In genomic region chr2:139859424-139860132, GRCm38 (mm10) we compare ENCODE assay signal across 22 mouse cellular contexts.
A peak's percentile ranks its signal among the peaks of the same experiment; 100 is the strongest.
DNase-seq lines count a peak whose midpoint lies in the region; ATAC-seq and TF ChIP-seq lines count a peak whose summit lies in the region.
"Had no signal": no experiment of that assay in that cellular context is flagged by ENCODE, and none has a peak within 500 bp of the region (broad histone marks: within the 10 kb centered on the region; RNA-seq: fewer than 3 reads in every experiment).

No protein-coding gene starts in this region.

- no peak overlapping the region for H3K4me2 ChIP-seq in lung, postnatal 0 days (replicated peaks; ENCODE audit: low read depth, low read length)
- H3K4me2 ChIP-seq in neural tube, embryonic 15.5 days, result no peak overlapping the region
- H3K4me2 ChIP-seq: heart, embryonic 11.5 days; liver, embryonic 12.5 days; neural tube, embryonic 13.5 days had no signal

- no peaks in the 10 kb centered on the region for H3K27me3 ChIP-seq in lung, postnatal 0 days (replicated peaks; ENCODE audit: insufficient read depth, low read length)
- no peaks in the 10 kb centered on the region for H3K27me3 ChIP-seq in neural tube, embryonic 15.5 days (replicated peaks)
- H3K27me3 ChIP-seq: liver, embryonic 12.5 days; neural tube, embryonic 13.5 days had no signal

- H3K9ac ChIP-seq in lung, postnatal 0 days (replicated peaks; ENCODE audit: low read depth), result no peak overlapping the region
- H3K9ac ChIP-seq in neural tube, embryonic 15.5 days (replicated peaks), result no peak overlapping the region
- H3K9ac ChIP-seq: forebrain, postnatal 0 days; liver, embryonic 12.5 days; neural tube, embryonic 13.5 days had no signal

- TF ChIP-seq CTCF in lung, postnatal 0 days (IDR thresholded peaks at IDR 0.05), result no peak

- DNase-seq in kidney, adult 11 months, result peak; percentile 29
- DNase-seq in kidney, adult 18-20 months, result no peak
- peak; percentile 77 for DNase-seq in kidney, adult 9 months
- peak; percentile 13 to 58 for DNase-seq in kidney, postnatal 25 days
- peak; percentile 93 for DNase-seq in lung, postnatal 0 days (ENCODE audit: low spot score)
- no peak for DNase-seq in embryo, embryonic 10.5 days (ENCODE audit: low spot score)
- DNase-seq: adrenal gland, postnatal 14 days; cerebellum, postnatal 14 days; embryo, embryonic 11 days; forebrain, postnatal 0 days; gastrocnemius, adult 2 months; spleen, adult 18-20 months; thymus, adult 18-20 months had no signal

- H3K4me1 ChIP-seq in lung, postnatal 0 days (ENCODE audit: insufficient read depth, low read depth, low read length), result no peaks in the 10 kb centered on the region
- H3K4me1 ChIP-seq in neural tube, embryonic 15.5 days, result no peaks in the 10 kb centered on the region
- H3K4me1 ChIP-seq: liver, embryonic 12.5 days; midbrain, embryonic 10.5 days; neural tube, embryonic 13.5 days had no signal

- 15% methylated on average over 3 of the region's 3 CpGs for WGBS in lung, postnatal 0 days
- WGBS in neural tube, embryonic 15.5 days, result 64% methylated on average over 3 of the region's 3 CpGs

- no peak overlapping the region for H3K4me3 ChIP-seq in lung, postnatal 0 days (ENCODE audit: low read depth, low read length)
- no peak overlapping the region for H3K4me3 ChIP-seq in neural tube, embryonic 15.5 days (replicated peaks)
- H3K4me3 ChIP-seq: gastrocnemius, adult 2 months; liver, embryonic 12.5 days; midbrain, embryonic 10.5 days; neural tube, embryonic 13.5 days had no signal

- ATAC-seq in lung, postnatal 0 days, result peak; percentile 88
- ATAC-seq in neural tube, embryonic 15.5 days (ENCODE audit: low FRiP score), result no peak
- no peak for ATAC-seq in monocyte, adult 5-6 weeks (replicated peaks; ENCODE audit: insufficient number of reproducible peaks, low FRiP score, low TSS enrichment, poor library complexity, severe bottlenecking)
- ATAC-seq: activated CD4-positive, CD25-positive, alpha-beta regulatory T cell, adult 4 months; CD4-positive, CD25-positive, alpha-beta regulatory T cell, adult 4 months; forebrain, postnatal 0 days; liver, embryonic 12.5 days had no signal

- H3K36me3 ChIP-seq in lung, postnatal 0 days (ENCODE audit: insufficient read depth, low read length), result no peaks in the 10 kb centered on the region
- no peaks in the 10 kb centered on the region for H3K36me3 ChIP-seq in neural tube, embryonic 15.5 days
- H3K36me3 ChIP-seq: midbrain, embryonic 10.5 days; neural tube, embryonic 13.5 days had no signal

- no peaks in the 10 kb centered on the region for H3K9me3 ChIP-seq in lung, postnatal 0 days (ENCODE audit: low read length)
- no peaks in the 10 kb centered on the region for H3K9me3 ChIP-seq in neural tube, embryonic 15.5 days (replicated peaks)
- H3K9me3 ChIP-seq: liver, embryonic 12.5 days; midbrain, embryonic 10.5 days; neural tube, embryonic 13.5 days had no signal

- TF ChIP-seq EP300 in lung, postnatal 0 days (IDR thresholded peaks at IDR 0.05), result no peak; the same call in 1 of the 2 replicates

- H3K27ac ChIP-seq in lung, postnatal 0 days (ENCODE audit: low read length), result peak overlapping the region; percentile 73
- no peak overlapping the region for H3K27ac ChIP-seq in neural tube, embryonic 15.5 days (replicated peaks)
- H3K27ac ChIP-seq: gastrocnemius, adult 2 months; liver, embryonic 12.5 days; macrophage; midbrain, embryonic 10.5 days; neural tube, embryonic 13.5 days had no signal

Comparison
In these comparisons a context has a peak if more than half of its experiments do, and no peak if none do; other contexts are left out.
1. DNase-seq: peak in kidney, adult 11 months (single experiment), kidney, adult 9 months (single experiment), kidney, postnatal 25 days (2 of 2) and lung, postnatal 0 days (single experiment); none in kidney, adult 18-20 months (single experiment) and embryo, embryonic 10.5 days (single experiment).